Mouse (Mus musculus) cerebellum, adult 8-10 months (tissue): ENCODE measurements around the gene Pabpc1l.
A peak's percentile ranks its signal among the peaks of the same experiment; 100 is the strongest.
"Not testable (repeated sequence)": the region's sequence is repeated elsewhere in the genome, so short reads cannot be mapped to it uniquely, and the experiment has no call there.

ENCODE experiments used
- DNase-seq: peaks from one replicate; pipeline ENCODE4 v3.0.0; 2022

Gene Pabpc1l

DNA sequence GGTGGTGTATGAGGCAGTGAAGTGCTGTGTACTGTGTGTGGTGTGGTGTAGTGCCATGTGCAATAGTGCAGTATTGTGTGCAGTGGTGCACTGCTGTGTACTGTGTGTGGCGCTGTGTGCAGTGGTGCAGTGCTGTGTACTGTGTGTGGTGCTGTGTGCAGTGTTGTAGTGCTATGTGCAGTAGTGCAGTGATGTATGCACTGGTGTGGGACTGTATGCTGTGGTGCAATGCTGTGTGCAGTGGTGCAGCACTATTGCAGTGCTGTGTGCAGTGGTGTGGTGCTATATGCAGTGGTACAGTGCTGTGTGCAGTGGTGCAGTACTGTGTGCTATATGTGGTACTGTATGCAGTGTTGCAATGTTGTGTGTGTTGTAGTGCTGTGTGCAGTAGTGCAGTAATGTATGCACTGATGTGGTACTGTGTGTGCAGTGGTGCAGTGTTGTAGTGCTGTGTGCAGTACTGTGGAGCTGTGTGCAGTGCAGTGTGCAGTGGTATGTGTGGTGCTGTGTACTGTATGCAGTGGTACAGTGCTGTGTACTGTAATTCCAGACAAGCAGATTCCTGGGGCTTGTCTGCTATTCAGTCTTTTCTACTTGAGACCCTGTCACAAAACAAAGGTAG is 13.3 kb downstream of the Pabpc1l start:
- DNase-seq, result no peak

DNA sequence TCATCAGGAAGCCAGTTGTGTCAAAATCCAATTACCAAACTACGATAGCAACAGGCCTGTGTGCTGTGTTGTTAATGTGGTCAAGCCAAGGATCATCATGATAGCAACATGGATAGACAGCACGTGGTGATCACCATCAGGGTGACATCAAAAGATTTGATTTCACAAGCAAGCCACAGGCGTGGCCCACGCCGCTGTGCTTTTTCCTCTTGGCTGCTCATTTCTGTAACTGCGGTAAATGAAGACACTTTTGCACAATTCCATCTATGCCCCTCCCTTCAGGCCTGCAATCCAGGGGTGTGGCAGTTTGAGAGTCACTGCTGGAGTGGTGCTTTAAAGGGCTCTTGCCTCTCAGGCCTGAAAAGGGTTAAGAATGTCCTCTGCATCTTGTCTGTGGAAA is 15.7 kb downstream of the Pabpc1l start:
- no peak for DNase-seq

DNA sequence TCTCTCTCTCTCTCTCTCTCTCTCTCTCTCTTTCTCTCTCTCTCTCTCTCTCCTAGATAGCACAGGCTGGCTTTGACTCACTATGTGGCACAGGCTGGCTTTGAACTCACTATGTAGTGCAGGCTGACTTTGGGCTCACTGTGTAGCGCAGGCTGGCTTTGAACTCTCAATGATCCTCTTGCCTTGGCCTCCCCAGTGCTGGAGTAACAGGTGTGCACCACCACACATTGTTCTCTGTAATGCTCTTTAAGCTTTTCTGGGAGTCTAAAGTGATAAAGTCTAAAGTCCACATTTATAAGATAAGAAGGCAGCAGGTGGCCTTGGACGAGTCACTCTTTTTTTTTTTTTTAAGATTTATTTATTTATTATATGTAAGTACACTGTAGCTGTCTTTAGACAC is 16.3 kb downstream of the Pabpc1l start:
- no peak for DNase-seq

DNA sequence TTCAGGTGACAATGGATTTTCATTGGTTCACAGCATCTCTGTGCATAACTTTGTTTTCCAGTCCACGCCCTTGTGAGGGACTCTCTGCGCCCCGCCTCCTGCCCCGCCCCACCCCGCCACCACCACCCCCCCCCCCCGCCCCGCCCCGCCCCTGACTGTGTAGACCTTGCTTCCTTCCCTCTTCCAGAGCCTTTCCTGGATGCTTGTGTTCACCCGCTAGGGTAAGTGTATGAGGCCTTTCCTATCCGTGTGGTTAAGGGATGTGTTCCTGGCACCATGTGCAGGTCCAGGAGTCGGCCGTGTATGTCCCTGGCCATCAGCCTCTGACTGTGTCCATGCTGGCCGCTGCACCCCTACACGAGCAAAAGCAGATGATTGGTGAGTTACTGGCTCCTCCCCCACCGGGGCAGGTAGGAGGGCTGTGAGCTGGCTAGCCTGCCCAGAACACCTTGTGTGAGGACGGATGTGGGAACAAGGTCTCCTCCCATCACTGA is 22.0 kb downstream of the Pabpc1l start:
- peak; percentile 62 for DNase-seq

DNA sequence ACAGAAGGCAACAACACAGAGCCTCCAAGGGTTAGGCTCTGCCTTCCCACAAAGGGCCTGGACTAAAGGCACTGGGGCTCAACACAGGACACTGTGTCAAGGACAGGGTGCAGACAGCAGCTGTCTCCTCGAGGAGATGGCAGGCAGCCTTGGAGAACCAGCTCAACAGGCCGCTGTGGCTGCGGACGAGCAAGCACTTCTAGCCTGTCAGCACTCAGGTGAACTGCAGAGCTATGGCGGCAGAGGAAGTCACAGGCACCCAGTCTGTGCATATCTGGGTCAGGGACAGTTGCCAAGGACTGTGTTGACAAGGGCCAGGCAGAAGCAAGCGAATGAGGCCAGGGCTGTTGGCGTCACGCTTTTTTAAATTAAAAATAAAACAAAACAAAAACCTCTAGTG is 28.5 kb downstream of the Pabpc1l start:
- DNase-seq, result peak; percentile 80

DNA sequence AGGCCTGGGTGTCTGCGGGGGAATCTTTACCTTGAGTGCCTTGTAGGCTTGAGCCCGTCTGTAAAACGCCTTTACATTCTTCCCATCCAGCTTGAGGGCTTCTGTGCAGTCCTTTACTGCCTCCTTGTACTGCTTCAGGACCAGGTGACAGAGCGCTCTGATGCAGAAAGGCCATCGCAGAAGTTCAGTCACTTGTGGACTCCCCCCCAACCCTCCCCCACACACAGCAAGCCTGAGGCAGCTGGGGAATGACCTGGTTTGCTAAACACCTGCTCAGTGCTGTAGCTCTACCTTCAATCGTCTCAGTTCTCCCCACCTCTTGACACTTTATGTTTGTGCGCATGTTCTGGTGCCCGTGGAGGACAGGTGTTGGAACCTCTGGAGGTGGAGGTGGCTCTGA is 29.4 kb downstream of the Pabpc1l start:
- no peak for DNase-seq

DNA sequence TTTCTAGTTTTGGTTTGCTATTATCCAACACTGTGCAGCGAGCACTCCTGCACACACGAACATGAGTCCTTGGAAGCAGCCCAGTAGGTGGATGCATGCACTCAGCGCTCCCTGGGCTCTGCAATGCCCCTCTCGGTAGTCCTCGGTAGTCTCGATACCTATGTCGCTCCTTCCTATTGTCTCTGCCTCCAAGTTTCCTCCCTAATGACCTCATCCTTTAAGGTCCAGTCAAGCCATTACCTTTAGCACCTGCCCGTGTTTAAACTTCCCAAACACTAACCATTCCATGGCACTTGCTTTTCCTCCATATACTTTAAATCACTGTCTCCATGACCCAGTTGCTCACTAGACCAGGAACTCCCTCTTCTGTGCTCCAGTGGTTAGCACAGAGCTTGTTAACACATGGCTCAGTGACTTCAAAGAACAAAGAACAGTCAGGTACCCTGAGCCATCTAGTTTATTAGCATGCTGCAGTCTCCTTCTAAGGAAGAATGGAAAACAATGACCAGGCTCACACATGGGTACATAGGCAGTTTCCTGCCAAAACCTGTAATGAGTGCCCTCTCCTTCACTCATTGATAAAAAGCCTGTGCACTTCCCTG is 34.5 kb downstream of the Pabpc1l start:
- no peak for DNase-seq

DNA sequence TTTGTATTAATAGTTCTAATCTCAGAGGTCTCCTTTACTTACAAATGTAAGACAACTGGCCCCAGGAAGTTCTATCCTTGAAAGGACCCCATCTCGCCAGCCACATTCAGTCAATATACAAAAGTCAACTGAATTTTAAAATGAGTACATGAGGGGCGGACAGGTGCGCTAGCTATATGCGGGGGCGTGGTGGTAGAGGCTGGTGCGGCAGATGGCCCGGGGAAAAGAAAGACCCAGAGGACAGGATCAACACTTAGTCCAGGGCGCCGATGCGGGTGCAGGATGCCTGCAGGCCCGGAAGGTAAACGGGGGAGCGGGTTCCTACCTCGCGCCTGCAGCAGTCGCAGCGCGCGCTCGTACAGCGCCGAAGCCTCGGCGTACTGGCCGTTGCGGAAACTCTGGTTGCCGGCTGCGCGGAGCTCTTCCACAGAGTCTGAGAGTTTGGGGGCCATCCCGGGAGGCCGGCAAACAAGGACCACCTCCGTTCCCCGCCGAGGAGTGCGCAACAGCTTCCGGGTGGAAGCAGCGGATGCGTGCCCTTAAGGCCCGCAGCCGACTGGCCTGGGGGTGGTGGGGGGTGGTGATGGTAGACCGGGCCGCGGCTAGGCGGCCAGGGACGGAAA is 45.0 kb downstream of the Pabpc1l start, which contains the start of gene Stk4:
TSS of gene Stk4 (plus strand) at position 181 of the 623 bp plus-strand sequence.
- DNase-seq, result no peak

DNA sequence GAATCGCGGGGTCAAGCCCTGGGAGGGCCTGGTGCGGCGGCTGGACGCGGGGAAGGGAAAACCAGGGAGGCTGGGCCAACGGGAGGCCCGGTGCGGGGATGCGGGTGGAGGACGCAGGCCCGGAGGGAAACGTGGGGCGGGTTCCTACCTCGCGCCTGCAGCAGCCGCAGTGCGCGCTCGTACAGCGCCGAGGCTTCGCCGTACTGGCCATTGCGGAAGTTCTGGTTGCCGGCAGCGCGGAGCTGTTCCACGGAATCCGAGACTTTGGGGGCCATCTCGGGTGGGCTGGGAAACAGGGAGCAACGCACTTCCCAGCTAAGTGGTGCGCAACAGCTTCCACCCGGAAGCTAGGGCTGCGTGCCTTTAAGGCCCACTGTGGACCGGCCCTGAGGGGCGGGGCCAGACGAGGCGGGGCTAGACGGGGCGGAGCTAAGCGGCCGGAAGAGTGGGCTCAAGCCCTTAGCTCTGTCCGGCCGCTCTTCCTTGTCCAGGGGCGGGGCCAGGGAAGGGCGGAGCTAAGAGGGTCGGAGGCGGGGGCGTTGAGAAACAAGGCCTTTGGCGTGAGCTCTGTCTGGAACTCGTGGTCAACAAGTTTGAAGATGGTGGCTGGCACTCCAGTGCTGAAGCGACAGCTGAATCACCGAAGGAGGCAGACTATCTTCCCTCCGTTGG is 45.7 kb downstream of the Pabpc1l start, which contains the start of gene Tomm34:
TSS of gene Tomm34 (minus strand) at position 405 of the 672 bp plus-strand sequence.
- peak; percentile 92 for DNase-seq

DNA sequence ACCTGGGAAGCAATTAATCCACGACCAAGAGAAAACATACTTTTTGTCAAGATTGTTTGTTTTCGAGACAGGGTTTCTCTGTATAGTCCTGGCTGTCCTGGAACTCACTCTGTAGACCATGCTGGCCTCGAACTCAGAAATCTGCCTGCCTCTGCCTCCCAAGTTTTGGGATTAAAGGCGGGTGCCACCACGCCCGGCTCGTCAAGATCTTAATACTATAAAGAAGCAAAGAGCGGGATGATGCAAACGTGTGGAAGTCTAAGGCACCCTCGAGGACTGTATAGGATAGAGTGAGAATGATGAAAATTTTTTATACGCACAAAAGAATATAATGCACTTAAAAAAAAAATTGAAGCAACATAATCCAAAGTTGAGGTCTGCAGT is 46.2 kb downstream of the Pabpc1l start:
- not testable (repeated sequence) for DNase-seq

DNA sequence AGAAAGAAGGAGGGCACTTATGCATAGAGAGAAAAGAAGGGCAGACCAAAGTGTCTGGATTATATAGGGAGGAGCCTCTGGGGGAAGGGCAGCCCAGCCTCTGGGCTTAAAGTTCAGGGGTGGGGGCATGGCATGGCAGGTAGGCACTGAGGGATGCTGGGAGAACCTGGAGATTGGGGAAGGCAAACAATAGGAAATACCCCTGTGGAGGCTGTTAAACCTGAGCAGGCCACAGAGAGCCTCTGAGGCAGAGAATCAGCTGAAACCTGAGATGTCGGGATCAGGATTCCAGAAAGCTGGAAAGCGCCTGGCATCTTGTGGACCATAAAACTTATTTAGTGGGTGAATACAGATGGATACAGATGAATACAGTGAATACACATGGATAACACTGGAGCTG is 46.9 kb downstream of the Pabpc1l start:
- no peak for DNase-seq

DNA sequence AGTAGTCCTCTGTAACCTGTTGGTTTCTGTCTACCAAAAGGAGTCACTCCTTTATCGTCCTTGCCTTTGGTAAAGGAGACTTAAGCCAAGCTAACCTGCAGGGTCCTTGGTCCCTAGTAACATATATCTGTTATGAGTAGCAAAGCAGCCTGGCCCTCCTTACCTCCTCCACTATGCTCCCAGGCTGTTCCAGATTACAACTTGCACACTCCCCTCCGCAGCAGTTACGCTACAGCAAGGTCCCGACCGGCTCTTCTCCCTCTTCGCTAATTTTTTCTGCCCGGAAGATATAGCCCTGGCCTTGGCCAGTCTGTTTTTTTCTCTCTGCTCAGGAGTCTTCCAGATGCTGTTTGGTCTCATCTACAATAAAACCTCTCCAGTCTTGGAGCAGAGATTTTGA is 47.9 kb downstream of the Pabpc1l start:
- DNase-seq, result no peak

DNA sequence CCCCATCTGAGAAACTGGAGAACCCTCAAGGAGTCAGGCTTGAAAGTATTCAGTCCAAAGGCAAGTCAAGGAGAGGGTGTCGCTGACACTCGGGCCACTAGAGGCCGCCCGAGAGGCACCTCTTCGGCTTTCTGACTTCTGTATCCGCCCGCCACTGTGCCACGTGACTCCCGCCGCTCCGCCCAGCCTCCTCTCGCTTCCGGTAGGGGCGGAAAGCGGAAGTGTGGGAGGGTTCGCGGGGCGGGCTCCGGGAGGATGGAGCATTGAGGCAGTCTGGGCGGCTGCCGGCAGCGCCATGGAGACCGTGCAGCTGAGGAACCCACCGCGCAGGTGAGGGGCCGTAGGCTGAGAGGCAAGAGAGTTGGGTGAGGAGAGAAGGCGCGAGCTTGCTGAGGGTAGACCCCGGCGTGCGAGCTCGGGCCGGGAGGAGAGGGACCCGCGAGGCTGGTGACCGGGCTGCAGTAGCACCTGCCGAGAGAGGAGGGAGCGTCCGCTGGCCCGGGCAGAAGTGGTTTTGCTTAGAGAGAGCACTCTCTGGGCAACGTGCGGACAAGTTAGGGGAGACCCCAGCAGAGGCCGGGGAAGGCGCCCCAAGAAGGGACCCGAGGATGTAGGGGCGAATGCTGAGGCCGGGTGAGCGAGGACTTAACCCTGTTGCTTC is 48.8 kb downstream of the Pabpc1l start:
- peak; percentile 97 for DNase-seq

DNA sequence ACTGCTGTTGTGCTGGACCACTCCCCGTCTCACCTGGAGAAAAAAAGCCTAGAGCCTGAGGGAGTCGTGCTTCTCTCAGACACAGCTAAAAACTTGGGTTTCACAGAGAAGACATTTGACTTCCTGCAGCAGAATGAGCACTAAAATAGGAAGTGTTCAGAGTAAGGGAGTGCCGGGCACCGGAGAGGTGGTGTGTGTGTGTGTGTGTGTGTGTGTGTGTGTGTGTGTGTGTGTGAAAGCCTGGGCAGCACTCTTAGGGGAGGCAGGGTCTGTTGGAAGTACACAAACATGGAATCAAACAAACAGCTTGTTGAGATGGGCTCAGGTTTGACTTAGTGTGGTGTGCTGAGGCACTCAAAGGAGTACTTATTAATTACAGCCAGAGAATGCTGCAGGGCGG is 49.8 kb downstream of the Pabpc1l start:
- DNase-seq, result no peak

DNA sequence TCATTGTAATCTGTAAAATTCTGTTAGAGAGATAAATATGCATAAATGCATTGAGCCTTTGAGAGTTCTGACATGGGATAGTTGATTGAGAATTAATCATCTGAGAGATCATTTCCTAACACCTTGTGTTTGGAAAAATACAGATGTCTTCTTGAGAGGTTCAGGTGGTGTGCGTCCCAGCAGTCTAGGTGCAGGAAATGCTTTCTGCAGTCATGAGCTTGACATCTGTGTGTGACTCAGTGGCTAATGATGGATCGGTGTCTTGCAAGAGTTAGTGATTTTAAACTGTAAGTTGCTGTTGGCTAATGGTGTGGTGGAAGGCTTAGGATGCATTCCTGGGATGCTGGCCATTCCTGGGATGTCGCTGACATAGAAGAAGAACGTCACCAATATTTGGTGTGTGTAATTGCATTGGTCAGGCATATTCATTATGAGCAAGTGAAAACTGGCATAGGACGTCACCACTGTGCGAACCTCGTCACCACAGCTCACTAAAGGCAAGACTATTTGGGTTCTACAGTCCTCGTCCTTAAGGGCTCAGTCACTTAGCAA is 51.7 kb downstream of the Pabpc1l start:
- no peak for DNase-seq

DNA sequence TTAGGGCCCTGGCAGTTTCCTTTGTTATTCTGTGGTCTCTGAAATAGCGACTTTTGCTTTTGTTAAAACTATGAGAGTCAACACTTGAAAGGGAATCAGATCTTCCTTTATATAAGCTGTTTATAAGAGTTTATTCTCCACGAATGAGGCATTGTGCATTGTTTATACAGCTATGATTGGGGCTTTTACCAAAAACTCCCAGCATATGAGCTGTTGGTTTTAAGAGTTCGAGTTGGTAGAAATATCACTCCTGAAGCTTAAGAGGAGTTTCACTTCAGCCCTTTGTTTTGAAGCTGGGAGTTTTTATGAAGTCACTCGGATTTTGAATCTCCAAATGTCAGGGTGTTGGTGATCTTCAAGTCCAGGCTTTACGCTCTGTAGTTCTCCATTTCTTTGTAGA is 52.6 kb downstream of the Pabpc1l start:
- DNase-seq, result no peak

DNA sequence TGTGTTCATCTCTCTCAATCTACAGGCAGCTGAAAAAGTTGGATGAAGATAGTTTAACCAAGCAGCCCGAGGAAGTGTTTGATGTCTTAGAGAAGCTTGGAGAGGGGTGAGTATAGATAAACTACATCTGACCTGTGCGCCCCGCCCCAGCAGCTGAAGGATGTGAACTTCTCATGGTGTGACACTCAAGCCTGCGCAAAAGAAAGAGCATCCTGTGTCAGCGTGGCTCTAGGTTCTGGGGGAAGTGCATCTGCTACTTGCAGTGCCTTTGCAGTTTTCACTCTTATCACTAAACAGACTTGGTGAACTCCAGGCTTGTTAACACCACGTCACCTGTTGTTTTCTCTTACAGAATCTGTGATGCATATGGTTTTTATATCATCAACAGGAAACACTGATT is 54.2 kb downstream of the Pabpc1l start:
- DNase-seq, result no peak

DNA sequence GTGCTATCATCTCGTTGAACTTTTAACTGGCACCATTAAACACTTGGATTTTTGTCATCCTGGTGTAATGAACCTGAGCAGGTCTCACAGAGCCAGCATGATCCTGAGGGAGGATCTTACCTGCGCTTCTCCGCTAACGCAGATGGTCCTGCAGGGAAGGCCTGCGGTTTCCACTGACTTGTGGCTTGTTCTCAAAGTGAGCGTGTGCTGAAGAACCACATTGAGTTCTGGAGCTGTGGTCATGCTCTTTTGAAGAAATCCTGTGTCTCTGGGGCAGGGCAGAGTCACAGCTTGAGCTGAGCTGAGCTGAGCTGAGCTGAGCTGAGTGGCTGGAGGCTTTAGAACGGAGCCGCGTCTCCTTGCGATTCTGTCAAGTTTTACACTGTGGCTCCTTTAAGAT is 56.3 kb downstream of the Pabpc1l start:
- DNase-seq, result no peak

DNA sequence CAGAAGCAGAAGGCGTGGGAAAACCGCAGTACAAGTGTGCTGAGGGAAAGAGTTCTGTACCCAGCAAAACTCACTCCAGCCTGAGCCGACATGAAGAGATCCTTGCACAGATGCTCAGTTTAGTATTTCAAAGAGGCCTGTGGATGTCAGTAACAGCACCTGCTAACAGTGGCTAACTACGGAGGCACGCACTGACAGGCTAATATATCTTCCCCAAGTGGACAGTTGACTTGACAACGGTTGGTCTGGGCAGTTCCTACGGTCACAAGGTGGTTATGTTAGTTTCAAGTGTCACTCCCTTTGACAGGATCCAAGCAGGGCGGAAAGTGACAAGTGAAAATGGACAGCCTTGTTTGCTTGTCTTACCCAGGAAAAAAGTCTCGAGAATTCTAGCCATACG is 56.9 kb downstream of the Pabpc1l start:
- DNase-seq, result no peak

DNA sequence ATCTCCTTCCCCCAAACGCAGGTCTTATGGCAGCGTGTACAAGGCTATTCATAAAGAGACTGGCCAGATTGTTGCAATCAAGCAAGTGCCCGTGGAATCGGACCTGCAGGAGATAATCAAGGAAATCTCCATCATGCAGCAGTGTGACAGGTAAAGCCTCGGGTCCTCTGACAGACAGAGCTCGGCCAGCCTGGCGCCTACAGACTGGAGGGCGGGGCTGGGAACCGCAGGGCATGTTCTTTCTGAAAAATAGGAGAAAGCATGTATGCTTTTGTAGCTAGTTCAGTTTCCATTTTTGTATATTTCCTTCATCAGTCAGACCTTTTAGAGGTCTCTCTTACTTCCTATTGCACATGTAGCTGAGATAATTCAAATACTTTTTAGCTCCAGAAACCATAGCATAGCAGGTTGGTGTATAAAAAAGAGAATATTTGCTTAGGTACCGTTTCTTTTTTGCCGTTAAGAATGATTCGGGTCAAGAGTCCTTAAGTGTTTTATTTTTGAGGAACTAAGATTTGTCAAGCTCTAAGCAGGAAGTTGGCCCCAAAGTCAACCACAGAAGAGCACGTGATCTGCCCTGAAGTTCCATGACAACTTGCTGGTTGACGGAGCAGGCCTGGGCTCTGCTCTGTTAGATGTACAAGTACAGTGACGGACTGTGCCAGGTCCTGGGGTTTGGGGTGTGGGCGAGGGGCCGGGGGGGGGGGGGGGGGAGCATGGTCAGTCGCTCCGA is 58.5 kb downstream of the Pabpc1l start:
- DNase-seq, result no peak

DNA sequence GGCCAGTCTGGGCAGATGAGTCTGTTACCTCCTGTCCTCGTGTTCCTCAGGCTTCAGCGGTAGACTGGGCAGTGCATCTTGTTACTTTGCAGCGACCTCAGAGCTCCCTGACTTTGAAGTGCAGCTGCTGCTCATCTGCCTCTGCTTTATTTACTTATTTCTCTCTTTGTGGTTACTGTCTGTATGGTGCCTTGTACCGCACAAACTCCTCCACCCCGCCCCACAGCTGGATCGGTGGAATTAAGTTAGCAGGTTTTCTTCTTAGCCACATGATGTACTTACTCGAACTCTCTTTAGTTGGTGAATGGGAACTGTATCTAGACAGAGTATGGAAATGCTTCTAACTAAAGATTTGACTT is 59.1 kb downstream of the Pabpc1l start:
- DNase-seq, result no peak

DNA sequence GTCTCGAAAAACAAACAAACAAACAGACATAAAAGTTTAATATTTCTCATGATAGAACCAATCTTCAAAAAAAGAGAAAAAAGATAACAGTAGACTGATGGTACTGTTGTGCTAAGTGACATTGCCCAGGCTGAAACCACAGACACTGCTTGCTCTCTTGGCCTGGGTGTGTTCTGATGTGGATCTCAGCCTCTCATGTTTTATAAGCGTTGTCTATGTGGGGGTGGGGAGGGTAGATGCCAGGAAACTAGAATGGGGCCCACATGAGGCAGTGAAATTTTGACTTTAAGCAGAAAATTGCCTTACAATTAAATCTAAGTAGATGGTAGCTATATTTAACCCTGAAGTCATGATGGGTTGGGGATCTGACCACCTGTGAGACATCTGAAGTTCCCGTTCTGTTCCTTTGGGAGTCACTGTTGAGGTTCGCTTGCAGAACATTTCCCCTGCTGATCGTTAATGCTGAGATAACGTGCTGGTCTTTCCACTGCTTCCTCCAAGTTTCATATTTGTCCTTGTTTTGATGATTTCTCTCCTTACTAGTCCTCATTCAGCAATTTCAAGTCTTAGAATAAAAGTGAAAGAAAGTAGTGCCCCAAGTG is 62.3 kb downstream of the Pabpc1l start:
- DNase-seq, result no peak
